Mouse (Mus musculus): Measurements from ENCODE around the gene Cep350.
"Not testable (repeated sequence)": the region's sequence is repeated elsewhere in the genome, so short reads cannot be mapped to it uniquely, and the experiment has no call there.

DNA sequence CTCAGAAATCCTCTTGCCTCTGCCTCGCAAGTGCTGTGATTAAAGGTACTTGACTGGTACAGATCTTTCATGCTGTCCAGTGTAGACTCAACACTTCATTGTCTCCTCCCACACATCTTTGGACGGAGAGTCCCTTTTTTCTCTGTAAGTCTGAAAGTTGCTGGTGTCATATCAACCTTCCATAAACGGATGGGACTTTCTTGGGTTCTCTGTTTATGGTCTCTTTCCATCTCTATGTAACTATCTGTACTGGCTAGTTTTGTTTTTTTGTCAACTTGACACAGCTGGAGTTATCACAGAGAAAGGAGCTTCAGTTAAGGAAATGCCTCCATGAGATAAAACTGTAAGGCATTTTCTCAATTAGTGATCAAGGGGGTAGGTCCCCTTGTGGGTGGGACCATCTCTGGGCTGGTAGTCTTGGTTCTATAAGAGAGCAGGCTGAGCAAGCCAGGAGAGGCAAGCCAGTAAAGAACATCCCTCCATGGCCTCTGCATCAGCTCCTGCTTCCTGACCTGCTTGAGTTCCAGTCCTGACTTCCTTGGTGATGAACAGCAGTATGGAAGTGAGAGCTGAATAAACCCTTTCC is 90.3 kb downstream of the Cep350 start:
- TF ChIP-seq CTCF (conservative IDR thresholded peaks at IDR 0.05; ENCODE audit: low read length); POU5F1 (IDR thresholded peaks at IDR 0.05; ENCODE audit: borderline replicate concordance, low read length): not testable (repeated sequence)
